Mouse (Mus musculus) T-helper 17 cell (primary cell): ENCODE data around the gene Fpr-rs7.

ENCODE experiments used
- in situ Hi-C, 2 experiments: fragments of 300-600 bp; cut with MboI, MseI; formaldehyde crosslinking; loops; 1 replicate in 1 of 2; 2 replicates in 1 of 2; pipeline ENCODE4 v1.15.1; 2025; ENCODE audit warnings: high pct_unique_total_duplicates in 2 of 2

Gene Fpr-rs7

GRCm38 (mm10) chr17:20114126-20114525, at the start of gene Fpr-rs7:
Gene Fpr-rs7 (minus strand): TSS chr17:20114226.
- in situ Hi-C loops, result no loop called here

- in situ Hi-C loops, result no loop called here
These were observed 39.9 kb downstream of the Fpr-rs7 start for GRCm38 (mm10) chr17:20074090-20074489.

- in situ Hi-C loops, result no loop called here
These were observed 42.2 kb downstream of the Fpr-rs7 start for GRCm38 (mm10) chr17:20071656-20072396.
